Mouse (Mus musculus) ES-E14 (cell line): Measurements from ENCODE around the gene Trpm1.

ENCODE experiments used
- MAFK ChIP-seq: IDR thresholded peaks from 2 replicates; pipeline ENCODE4 v1.6.1; 2014; ENCODE audit warnings: mild to moderate bottlenecking, low read depth, low read length, inconsistent platforms; ENCODE audit not compliant: insufficient read depth
- ZC3H11A ChIP-seq: IDR thresholded peaks from 2 replicates; pipeline ENCODE4 v1.6.1; 2012; ENCODE audit warnings: low read depth, mild to moderate bottlenecking, inconsistent platforms, low read length, borderline replicate concordance

DNA sequence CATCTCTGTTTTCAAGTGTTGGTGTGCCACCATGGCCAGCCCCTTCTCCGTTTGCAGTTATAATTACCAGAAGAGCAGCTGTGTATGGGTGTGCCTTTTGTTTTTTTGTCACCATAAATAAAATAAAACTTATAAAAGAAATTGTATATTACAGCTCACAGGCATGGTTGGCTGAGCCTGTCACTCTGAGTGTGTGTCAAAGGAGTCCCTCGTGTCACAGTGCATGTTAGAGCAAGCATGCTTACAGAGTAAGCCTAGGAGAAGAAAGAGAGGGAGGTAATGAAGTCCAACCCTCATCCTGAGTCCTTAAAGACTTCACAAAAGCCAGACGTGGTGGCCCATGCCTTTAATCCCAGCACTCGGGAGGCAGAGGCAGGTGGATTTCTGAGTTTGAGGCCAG lies 88.8 kb downstream of the Trpm1 start:
- TF ChIP-seq MAFK (no peak), ZC3H11A (no peak)
